Mouse (Mus musculus): ENCODE measurements around the gene Usp29. TPM values are rescaled to one million over a fixed set of nuclear protein-coding genes. Genes with fewer than 3 reads are reported as not detected.
"Not testable (repeated sequence)": the region's sequence is repeated elsewhere in the genome, so short reads cannot be mapped to it uniquely, and the experiment has no call there.

Gene Usp29
- total and polyA plus RNA-seq, 3 experiments = not detected

DNA sequence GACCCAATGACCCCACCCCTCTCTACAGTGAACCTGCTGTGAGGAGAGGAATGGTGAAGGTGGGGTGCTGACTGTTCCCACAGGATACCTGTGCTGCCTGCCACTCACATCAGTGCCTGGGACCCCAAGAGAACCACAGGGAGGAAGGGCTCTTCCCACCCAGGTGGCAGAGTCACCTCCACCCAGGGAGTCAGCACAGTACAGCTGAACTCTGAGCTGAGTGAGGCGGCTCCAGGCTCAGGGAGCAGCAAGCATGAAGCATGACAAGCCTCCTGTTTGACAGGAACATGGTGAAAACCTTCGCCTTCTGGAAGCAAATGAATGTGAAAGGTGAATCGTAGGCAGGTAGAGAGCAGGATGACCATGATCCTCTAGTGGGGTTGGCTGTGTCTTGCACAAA lies 148.5 kb downstream of the Usp29 start:
- H3K27me3 ChIP-seq (replicated peaks); H3K9ac ChIP-seq (ENCODE audit: insufficient read depth, low read depth); H3K27ac ChIP-seq (ENCODE audit: insufficient read depth, low read depth); H3K4me1 ChIP-seq (ENCODE audit: control insufficient read depth in 1 of 2, insufficient read depth in 2 of 2); H3K4me3 ChIP-seq (replicated peaks in 1 of 3; ENCODE audit: low read depth in 2 of 3, low read length in 2 of 3, poor library complexity in 1 of 3); H3K36me3 ChIP-seq (replicated peaks in 1 of 2; ENCODE audit: control insufficient read depth in 1 of 2, insufficient read depth in 1 of 2, low read length in 1 of 2); DNase-seq (ENCODE audit: extremely low read depth); H3K79me2 ChIP-seq (replicated peaks; ENCODE audit: control insufficient read depth, extremely low read depth, insufficient read depth, poor library complexity, severe bottlenecking); in situ Hi-C loops (cut with MboI; ENCODE audit: low pct_ligation_motif_present, low pct_unique_long_range_greater_than_20kb, low sequenced_read_pairs); dilution Hi-C loops (cut with MboI; ENCODE audit: extremely low pct_ligation_motif_present, extremely low pct_unique_long_range_greater_than_20kb, low sequenced_read_pairs); H3K4me2 ChIP-seq (ENCODE audit: insufficient read depth, low read depth, poor library complexity, severe bottlenecking): not testable (repeated sequence)
- H3K9me3 ChIP-seq (replicated peaks; ENCODE audit: low read length) = peaks cover 21% of the 10 kb centered on the region

DNA sequence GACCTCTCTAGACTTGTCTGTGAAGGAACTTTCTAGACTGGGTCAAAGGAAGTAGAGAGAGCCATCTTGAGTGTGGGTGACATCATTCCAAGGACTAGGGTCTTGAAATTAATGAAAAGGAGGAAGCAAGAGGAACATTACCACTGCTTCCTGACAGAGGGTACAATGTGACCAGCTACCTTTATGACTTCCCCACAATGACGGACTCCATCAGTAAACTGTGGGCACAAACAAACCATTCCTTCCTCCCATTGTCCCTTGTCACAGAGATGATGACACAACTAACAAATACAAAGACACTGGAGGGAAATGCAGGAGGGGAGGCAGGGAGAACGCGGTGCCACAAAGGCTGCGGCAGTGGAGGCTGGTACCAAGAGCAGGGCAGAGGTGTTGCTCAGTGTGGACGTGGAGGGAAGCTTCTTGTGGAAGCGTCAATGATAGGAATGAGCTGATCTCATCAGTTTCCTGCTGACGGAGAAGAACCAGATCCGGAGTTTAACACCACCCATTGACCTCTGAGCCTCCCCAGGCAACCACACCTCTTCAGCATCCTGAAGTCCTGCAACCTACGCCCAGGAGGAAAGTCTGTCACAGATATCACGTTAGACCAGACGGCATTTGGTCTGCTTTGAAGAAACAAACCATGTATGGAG lies 149.3 kb downstream of the Usp29 start:
- no peak overlapping the region for H3K4me2 ChIP-seq (ENCODE audit: insufficient read depth, low read depth, poor library complexity, severe bottlenecking)
- in situ Hi-C loops (cut with MboI; ENCODE audit: low pct_ligation_motif_present, low pct_unique_long_range_greater_than_20kb, low sequenced_read_pairs) = no loop called here
- peaks cover 20% of the 10 kb centered on the region for H3K9me3 ChIP-seq (replicated peaks; ENCODE audit: low read length)
- H3K27ac ChIP-seq (ENCODE audit: insufficient read depth, low read depth) = no peak overlapping the region
- H3K27me3 ChIP-seq (replicated peaks) = no peaks in the 10 kb centered on the region
- no peak for DNase-seq (ENCODE audit: extremely low read depth)
- H3K9ac ChIP-seq (ENCODE audit: insufficient read depth, low read depth) = no peak overlapping the region
- no peak overlapping the region for H3K4me3 ChIP-seq (replicated peaks in 1 of 3; ENCODE audit: low read depth in 2 of 3, low read length in 2 of 3, poor library complexity in 1 of 3)
- no peaks in the 10 kb centered on the region for H3K4me1 ChIP-seq (ENCODE audit: control insufficient read depth in 1 of 2, insufficient read depth in 2 of 2)
- no peaks in the 10 kb centered on the region for H3K79me2 ChIP-seq (replicated peaks; ENCODE audit: control insufficient read depth, extremely low read depth, insufficient read depth, poor library complexity, severe bottlenecking)
- TF ChIP-seq CHD1 (IDR thresholded peaks at IDR 0.05; ENCODE audit: low read depth, low read length) = no peak
- TF ChIP-seq CHD2 (IDR thresholded peaks at IDR 0.05; ENCODE audit: low read length) = no peak
- TF ChIP-seq KAT2A (IDR thresholded peaks at IDR 0.05; ENCODE audit: insufficient replicate concordance, low read length) = no peak
- TF ChIP-seq ZMIZ1 (IDR thresholded peaks at IDR 0.05; ENCODE audit: low read depth, low read length) = no peak
- TF ChIP-seq MAZ (IDR thresholded peaks at IDR 0.05; ENCODE audit: low read depth, low read length) = no peak
- TF ChIP-seq IRF4 (IDR thresholded peaks at IDR 0.05; ENCODE audit: low read depth, low read length) = no peak
- TF ChIP-seq MYC (IDR thresholded peaks at IDR 0.05; ENCODE audit: low read depth, low read length) = no peak
- no peak for TF ChIP-seq RCOR1 (conservative IDR thresholded peaks at IDR 0.05; ENCODE audit: low read depth, low read length)
- no peak for TF ChIP-seq JUN (IDR thresholded peaks at IDR 0.05; ENCODE audit: insufficient read depth, low read depth, low read length)
- no peak for TF ChIP-seq JUND (conservative IDR thresholded peaks at IDR 0.05; ENCODE audit: low read depth, low read length)
- no peak for TF ChIP-seq ETS1 (conservative IDR thresholded peaks at IDR 0.05; ENCODE audit: low read depth, low read length)
- no peak for TF ChIP-seq RAD21 (IDR thresholded peaks at IDR 0.05; ENCODE audit: low read depth, low read length)
- TF ChIP-seq HCFC1 (IDR thresholded peaks at IDR 0.05; ENCODE audit: low read depth, low read length) = no peak
- TF ChIP-seq EP300 (IDR thresholded peaks at IDR 0.05; ENCODE audit: low read length) = no peak
- no peak for TF ChIP-seq NELFE (IDR thresholded peaks at IDR 0.05; ENCODE audit: low read depth, low read length)
- no peak for TF ChIP-seq SMC3 (IDR thresholded peaks at IDR 0.05; ENCODE audit: low read depth, low read length)
- TF ChIP-seq MXI1 (IDR thresholded peaks at IDR 0.05; ENCODE audit: low read depth, low read length) = no peak
- dilution Hi-C loops (cut with MboI; ENCODE audit: extremely low pct_ligation_motif_present, extremely low pct_unique_long_range_greater_than_20kb, low sequenced_read_pairs) = no loop called here
- no peaks in the 10 kb centered on the region for H3K36me3 ChIP-seq (replicated peaks in 1 of 2; ENCODE audit: control insufficient read depth in 1 of 2, insufficient read depth in 1 of 2, low read length in 1 of 2)

DNA sequence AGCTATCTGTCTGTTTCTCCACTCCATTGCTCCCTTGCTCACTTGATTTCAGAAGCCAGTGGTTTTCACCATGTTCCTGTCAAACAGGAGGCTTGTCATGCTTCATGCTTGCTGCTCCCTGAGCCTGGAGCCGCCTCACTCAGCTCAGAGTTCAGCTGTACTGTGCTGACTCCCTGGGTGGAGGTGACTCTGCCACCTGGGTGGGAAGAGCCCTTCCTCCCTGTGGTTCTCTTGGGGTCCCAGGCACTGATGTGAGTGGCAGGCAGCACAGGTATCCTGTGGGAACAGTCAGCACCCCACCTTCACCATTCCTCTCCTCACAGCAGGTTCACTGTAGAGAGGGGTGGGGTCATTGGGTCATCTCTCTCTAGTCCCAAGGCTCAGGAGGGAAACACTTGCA lies 150.5 kb downstream of the Usp29 start:
- H3K27ac ChIP-seq (ENCODE audit: insufficient read depth, low read depth); H3K9ac ChIP-seq (ENCODE audit: insufficient read depth, low read depth); H3K4me3 ChIP-seq (replicated peaks in 1 of 3; ENCODE audit: low read depth in 2 of 3, low read length in 2 of 3, poor library complexity in 1 of 3); H3K27me3 ChIP-seq (replicated peaks); dilution Hi-C loops (cut with MboI; ENCODE audit: extremely low pct_ligation_motif_present, extremely low pct_unique_long_range_greater_than_20kb, low sequenced_read_pairs); H3K4me1 ChIP-seq (ENCODE audit: control insufficient read depth in 1 of 2, insufficient read depth in 2 of 2); H3K36me3 ChIP-seq (replicated peaks in 1 of 2; ENCODE audit: control insufficient read depth in 1 of 2, insufficient read depth in 1 of 2, low read length in 1 of 2); H3K4me2 ChIP-seq (ENCODE audit: insufficient read depth, low read depth, poor library complexity, severe bottlenecking); DNase-seq (ENCODE audit: extremely low read depth); H3K79me2 ChIP-seq (replicated peaks; ENCODE audit: control insufficient read depth, extremely low read depth, insufficient read depth, poor library complexity, severe bottlenecking); in situ Hi-C loops (cut with MboI; ENCODE audit: low pct_ligation_motif_present, low pct_unique_long_range_greater_than_20kb, low sequenced_read_pairs): not testable (repeated sequence)
- peaks cover 28% of the 10 kb centered on the region for H3K9me3 ChIP-seq (replicated peaks; ENCODE audit: low read length)

Data from CH12.LX (cell line).